Mouse (Mus musculus) activated CD4-positive, CD25-positive, alpha-beta regulatory T cell, adult 4 months (primary cell): Measurements from ENCODE around the gene Pacs2. TPM values are rescaled to one million over a fixed set of nuclear protein-coding genes. Genes with fewer than 3 reads are reported as not detected.

Source experiments
- ATAC-seq: one replicate; pipeline ENCODE4 v1.8.0; 2017
- polyA plus RNA-seq, 2 experiments: library from polyadenylated mRNA; unstranded; fragments of 100-300 nt; shearing (Covaris generic); gene quantifications; one replicate each; pipeline ENCODE4 v1.2.1; 2017

Gene Pacs2
- polyA plus RNA-seq, 2 experiments from 2014 or later: 5.4 to 6.6 TPM

GRCm38 (mm10) chr12:113044916-113045677 is 30.8 kb downstream of the Pacs2 start:
- ATAC-seq: no peak

DNA sequence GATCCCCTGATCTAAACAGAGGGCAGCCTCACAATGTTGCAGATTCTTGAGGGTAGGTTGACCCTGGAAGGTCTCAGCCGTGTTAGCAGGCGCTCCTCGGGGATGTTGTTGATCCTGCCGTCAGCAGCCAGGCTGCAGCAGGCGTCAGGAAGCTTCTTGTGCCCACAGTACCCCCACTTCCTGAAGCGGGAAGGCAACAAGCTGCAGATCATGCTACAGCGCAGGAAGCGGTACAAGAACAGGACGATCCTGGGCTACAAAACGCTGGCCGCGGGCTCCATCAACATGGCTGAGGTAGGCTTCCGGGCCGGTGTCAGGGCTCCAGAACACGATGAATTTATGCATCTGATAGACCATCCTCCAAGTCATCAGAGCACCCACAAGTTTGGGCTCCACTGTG is 32.6 kb downstream of the Pacs2 start:
- ATAC-seq: peak; percentile 28

- ATAC-seq: no peak
Measured at GRCm38 (mm10) chr12:113048103-113048502, 33.8 kb downstream of the Pacs2 start.

DNA sequence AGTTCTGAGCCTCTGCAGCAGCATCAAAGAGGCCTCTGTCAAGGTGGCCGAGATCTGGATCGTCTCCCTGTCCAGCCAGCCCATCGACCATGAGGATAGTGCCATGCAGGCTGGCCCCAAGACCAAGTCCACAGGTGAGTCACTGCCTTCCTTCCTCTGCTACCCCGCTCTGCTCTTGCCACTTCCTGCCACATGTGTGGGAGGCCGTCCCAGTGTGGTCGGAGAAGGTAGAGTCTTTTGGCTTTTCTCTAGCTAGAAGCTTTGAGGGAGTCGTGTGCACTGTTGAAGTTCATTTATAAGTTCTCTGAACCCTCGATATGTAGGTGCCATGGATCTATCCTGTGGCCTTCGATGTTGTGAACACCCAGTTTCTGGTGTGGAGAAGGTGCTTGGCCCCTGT is 35.5 kb downstream of the Pacs2 start:
- ATAC-seq: peak; percentile 81

DNA sequence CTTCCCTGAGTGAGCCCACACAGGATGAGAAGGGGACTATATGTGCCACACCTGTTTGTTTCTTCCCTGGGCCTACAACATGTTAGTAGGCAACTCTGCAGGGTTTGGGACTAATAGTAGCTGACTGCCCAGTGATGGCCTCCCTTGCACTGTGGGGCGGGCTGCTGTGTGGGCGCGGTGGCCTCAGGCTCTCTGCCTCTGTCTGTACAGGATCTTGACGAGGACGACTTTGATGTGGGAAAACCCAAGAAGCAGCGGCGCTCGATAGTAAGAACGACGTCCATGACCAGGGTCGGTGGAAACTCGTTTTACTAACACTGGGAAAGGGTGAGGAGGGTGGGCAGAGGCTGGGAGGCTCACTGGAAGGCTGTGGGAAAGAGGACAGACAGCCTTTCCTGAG is 36.4 kb downstream of the Pacs2 start:
- ATAC-seq: no peak

GRCm38 (mm10) chr12:113051628-113052403 is 37.5 kb downstream of the Pacs2 start:
- ATAC-seq: no peak

GRCm38 (mm10) chr12:113056089-113056488 is 41.8 kb downstream of the Pacs2 start:
- ATAC-seq: no peak

DNA sequence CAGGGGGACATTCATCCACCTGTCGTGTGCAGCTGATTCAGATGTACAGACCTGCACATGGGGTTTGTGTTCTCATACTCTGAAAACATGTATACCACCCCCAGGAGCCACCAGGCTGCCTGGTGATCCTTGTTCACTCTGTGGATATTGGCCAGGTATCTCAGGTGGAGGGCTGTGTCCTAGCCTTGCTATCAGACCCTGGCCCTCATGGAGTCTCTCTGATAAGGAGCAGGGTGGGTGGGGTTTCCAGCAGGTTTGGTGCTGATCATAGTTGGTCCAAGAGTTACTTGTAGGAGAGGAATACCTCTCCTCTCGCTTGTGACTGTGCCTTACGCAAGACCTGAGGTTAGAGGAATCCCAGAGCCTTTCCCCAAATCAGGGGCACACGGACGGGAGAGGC is 45.9 kb downstream of the Pacs2 start:
- no peak for ATAC-seq

GRCm38 (mm10) chr12:113061606-113062005 is 47.3 kb downstream of the Pacs2 start:
- ATAC-seq: no peak

GRCm38 (mm10) chr12:113062201-113062600 is 47.9 kb downstream of the Pacs2 start:
- no peak for ATAC-seq

DNA sequence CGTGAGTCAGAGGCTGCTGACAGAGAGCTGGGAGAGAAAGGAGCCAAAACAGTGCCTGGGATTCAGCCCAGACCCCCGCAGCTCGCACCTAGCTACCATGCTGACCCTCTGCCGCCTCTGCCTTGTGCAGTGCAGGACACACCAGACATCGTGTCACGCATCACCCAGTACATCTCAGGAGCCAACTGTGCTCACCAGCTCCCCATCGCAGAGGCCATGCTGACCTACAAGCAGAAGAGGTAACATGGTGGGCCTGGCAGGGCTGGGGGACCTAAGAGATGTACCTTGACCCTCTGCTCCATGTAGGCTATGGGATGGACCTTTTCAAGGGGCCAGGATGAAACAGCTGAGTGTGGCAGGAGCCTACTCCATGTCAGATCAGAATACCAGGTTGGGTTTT is 49.4 kb downstream of the Pacs2 start:
- ATAC-seq: no peak

DNA sequence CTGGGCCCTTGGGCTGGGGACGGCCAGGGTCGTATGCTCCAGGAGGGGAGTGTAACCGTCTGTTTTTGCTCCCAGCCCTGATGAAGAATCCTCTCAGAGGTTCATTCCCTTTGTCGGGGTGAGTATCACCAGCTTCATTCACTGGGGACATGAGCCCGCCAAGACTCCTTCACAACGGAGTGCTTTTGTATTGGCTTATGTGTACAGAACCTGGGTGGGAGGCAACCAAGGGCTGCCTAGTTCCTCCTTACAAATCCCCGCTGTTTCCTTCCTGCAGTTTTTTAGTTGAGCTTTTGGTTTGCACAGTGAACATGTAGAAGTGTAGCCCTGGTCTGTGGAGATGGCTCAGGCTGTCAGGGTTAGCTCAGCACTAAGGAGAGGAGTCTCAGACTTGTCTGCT is 53.7 kb downstream of the Pacs2 start:
- no peak for ATAC-seq

GRCm38 (mm10) chr12:113069389-113069788 is 55.1 kb downstream of the Pacs2 start:
- no peak for ATAC-seq

GRCm38 (mm10) chr12:113071321-113071720 is 57.0 kb downstream of the Pacs2 start:
- no peak for ATAC-seq

- ATAC-seq: no peak
Measured at GRCm38 (mm10) chr12:113071827-113072226, 57.5 kb downstream of the Pacs2 start.

DNA sequence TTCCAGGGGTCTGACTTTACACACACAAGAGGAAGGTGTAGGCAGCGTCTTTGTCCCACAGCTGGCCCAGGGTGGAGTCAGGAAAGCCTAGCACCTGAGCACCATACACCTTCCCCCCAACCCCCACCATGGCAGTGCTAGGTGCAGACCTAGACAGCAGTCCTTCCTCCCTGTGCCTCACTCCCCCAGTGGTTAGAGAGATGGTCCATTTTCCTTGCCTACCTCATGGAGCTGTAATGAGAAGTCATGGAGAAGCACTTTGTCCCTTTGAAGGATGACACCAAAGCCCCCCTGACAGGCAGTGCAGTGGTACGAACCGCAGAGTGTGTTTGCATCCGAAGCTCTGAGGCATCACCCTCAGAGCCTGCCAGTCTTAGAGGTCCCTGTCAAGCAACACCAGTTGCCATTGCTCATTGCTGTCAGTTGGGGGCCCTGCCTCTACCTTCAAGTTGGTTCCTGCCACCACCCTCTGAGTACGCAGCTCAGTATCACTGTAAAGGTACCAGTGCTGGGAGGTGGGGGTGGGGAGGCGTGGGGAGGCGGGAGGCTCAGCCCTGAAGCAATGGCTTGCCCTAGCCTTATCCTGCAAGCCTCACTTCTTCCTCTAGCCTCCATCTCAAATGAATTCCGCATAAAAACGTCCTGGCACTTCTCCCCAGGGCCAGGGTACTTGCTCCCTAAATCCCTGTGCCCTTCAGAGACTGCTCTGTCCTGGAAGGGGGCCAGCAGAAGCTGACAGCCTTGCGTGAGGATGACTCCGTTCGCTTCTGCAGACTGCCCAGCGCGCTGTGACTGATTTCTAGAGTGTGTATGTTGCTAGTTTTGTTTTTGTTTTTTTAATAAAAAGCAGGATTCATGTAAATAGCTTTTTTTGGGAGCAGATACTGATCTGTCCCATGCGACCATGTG is 59.4 kb downstream of the Pacs2 start:
- ATAC-seq: peak; percentile 4

DNA sequence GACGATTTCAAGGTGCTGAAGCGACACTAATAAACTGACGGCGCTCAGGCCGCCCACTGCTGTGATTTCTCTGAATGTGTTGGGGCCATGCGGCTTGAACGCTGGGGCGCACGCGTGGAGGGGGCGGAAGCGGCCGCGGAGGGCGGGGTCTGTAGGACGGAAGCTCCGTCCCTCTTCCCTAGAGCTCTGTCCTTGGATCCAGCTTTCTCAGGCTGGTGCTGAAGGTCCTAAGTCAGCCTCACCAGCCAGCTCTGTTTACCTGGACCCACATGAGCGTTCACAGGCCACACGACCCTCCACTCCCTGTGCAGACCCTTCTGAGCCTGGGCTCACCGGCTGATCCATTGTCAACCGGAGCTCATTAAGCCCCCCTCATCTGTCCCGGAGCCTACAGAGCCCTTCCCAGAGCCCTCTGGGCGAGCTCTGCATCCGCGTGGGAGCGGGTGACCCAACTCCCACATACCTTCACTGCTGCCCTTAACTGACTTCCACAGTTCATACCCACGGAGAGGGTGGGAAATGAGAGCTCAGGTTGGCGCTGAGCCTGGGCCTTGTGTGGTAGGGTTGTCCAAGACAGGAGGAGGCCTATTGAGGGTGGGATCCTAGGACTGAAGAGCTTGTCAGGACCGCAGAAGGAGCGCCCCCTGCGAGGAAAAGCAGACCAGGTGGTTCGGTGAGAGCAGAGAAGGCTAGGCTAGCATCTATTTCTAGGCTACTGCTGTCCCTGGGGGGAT is 60.2 kb downstream of the Pacs2 start, which contains the start of gene Tex22:
Gene Tex22 (plus strand): TSS at position 174 of the 734 bp plus-strand sequence.
- peak; percentile 76 for ATAC-seq

DNA sequence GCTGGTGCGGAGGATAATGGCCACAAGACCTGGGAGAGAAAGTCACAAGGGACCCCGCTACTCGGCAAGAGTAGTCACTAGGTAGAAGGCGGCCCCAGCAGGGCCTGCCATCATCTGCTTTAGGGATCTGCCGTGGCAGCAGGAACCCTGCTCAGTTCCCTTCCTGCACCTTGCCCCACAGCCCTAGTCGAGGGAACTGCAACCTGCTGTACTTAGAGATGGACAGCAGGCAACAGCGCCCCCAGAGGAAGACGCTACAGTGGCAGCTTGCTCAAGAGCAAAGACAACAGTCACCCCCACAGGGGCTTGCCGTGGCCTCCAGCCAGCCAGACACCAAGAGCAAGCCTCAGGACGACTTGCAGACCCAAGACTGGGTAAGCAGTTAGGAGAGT is 60.8 kb downstream of the Pacs2 start:
- peak; percentile 89 for ATAC-seq

DNA sequence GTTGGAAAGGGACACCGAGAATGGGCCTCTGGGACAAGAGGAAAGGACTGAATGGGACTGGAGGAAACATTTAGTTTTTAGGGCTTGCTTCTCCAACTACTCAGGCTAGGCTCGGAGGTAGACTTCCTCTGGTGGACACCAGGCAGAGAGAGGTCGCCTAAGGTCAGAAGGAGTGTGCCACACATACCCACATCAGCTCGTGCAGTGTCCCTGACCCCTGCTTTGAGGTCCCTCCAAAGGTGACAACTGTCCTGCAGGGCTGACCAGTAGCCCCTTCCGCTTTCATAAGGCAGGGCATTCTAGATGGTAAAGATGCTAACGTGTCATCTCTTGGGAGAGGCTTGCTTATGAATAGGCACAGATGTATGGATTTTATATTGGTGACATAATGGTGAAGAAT is 61.2 kb downstream of the Pacs2 start:
- no peak for ATAC-seq

DNA sequence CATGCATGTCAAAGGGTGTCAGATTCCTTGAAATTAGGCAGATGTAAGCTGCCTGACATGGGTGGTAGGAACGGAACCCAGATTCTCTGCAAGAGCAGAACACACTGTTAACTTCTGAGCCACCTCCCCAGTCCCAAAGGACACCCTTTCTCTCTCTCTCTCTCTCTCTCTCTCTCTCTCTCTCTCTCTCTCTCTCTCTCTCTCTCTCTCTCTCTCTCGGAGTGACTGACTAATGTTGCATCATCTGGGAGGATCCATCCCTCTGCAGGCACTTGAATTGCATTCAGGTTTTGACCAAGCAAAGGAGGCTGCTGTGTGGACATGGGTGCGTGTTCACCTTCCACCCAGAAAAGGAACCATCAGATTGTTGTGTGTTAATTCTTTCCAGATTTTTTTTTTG is 73.0 kb downstream of the Pacs2 start:
- no peak for ATAC-seq

DNA sequence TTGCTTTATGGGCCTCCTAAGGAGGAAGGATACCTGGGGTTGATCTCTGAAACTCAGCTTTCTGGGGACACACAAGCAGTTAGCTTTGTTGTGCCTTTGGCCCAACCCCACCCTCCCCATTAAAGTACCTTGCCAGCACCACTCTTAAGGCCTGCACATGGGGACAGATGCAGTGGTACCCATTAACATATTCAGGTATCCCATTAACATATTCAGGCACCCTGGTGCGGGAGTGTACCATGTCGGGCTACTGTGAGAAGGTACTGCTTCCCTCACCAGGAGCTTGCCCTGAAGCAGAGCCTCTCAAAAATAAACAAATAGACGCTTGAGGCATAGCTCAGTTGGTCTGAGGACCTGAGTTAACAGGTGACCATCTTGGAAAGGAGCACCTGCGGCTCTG is 73.7 kb downstream of the Pacs2 start:
- ATAC-seq: no peak

GRCm38 (mm10) chr12:113089107-113089506 is 74.8 kb downstream of the Pacs2 start:
- ATAC-seq: no peak
